Mouse (Mus musculus) lung, postnatal 0 days (tissue): ENCODE data around the gene Smarcal1. TPM values are rescaled to one million over a fixed set of nuclear protein-coding genes. Genes with fewer than 3 reads are reported as not detected.
A peak's percentile ranks its signal among the peaks of the same experiment; 100 is the strongest.

Source experiments
- ATAC-seq: fragments of 200-750 bp; cut with Nextera tagmentation; 2 replicates; pipeline ENCODE4 v1.8.0; 2017; ENCODE audit warnings: moderate library complexity
- DNase-seq: peaks from one replicate; pipeline ENCODE4 v3.0.0-alpha.2; 2016; ENCODE audit warnings: low spot score
- H3K27ac ChIP-seq: fragments of 300-500 bp; sonication (generic); 2 replicates; pipeline ENCODE4 v1.5.1; 2014; ENCODE audit warnings: antibody characterized with exemption, mild to moderate bottlenecking, low read length, mixed read lengths
- H3K27me3 ChIP-seq: fragments of 300-500 bp; sonication (generic); replicated peaks from 2 replicates; pipeline ENCODE4 v1.6.1; 2014; ENCODE audit warnings: low read length, mixed read lengths; ENCODE audit not compliant: insufficient read depth
- H3K36me3 ChIP-seq: fragments of 300-500 bp; sonication (generic); 2 replicates; pipeline ENCODE4 v1.6.1; 2014; ENCODE audit warnings: low read length, mixed read lengths; ENCODE audit not compliant: insufficient read depth
- H3K4me1 ChIP-seq: fragments of 300-500 bp; sonication (generic); 2 replicates; pipeline ENCODE4 v1.6.1; 2014; ENCODE audit warnings: antibody characterized with exemption, low read depth, low read length, mixed read lengths; ENCODE audit not compliant: insufficient read depth
- H3K4me2 ChIP-seq: fragments of 300-500 bp; sonication (generic); replicated peaks from 2 replicates; pipeline ENCODE4 v1.6.1; 2014; ENCODE audit warnings: low read depth, mild to moderate bottlenecking, low read length, moderate library complexity, mixed read lengths
- H3K4me3 ChIP-seq: fragments of 300-500 bp; sonication (generic); 2 replicates; pipeline ENCODE4 v1.5.1; 2014; ENCODE audit warnings: low read depth, low read length
- H3K9ac ChIP-seq: fragments of 300-500 bp; sonication (generic); replicated peaks from 2 replicates; pipeline ENCODE4 v1.6.1; 2014; ENCODE audit warnings: low read depth, mild to moderate bottlenecking
- H3K9me3 ChIP-seq: fragments of 300-500 bp; sonication (generic); 2 replicates; pipeline ENCODE4 v1.6.1; 2016; ENCODE audit warnings: low read length, mixed read lengths
- CTCF ChIP-seq: IDR thresholded peaks from 2 replicates; pipeline ENCODE4 v1.5.1; 2016; ENCODE audit warnings: antibody characterized with exemption, mild to moderate bottlenecking
- EP300 ChIP-seq: IDR thresholded peaks from 2 replicates; pipeline ENCODE4 v1.6.1; 2016; ENCODE audit warnings: antibody characterized with exemption, mild to moderate bottlenecking, control low read depth
- WGBS: fragments of 180-500 bp; shearing (Covaris S2); extraction: QIAGEN DNeasy Blood & Tissue Kit; methylation state at CpG from one replicate; pipeline ENCODE4 v1.1.7; 2014; 5-methylcytosine and 5-hydroxymethylcytosine counted together
- polyA plus RNA-seq: library from polyadenylated mRNA; unstranded; fragments of >200 nt; fragmentation: Nextera tagmentation; extraction: Ambion mirVana; gene quantifications from 2 replicates; pipeline ENCODE4 v1.2.1, GENCODE M21; 2015

The Smarcal1 gene
- polyA plus RNA-seq, 1 experiment from 2014 or later: 8.8 TPM

DNA sequence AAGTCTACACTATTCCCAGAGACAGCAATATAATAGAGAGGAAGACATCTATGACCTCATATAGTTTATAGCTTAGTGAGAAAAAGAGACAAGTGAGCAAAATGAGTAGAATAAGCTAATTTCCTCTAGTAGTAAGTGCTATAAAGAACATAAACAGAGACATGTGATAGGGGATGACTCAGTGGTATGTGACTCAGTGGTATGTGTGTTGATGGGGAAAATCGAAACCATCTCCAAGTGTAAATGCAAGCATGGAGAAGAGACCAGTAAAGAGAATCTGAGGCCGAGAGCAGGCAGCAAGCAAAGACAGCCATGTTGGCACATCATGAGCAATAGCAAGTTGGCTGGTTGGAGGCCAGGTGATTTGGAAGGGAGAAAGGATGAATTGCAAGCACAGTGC is 32.7 kb upstream of the Smarcal1 start:
- Histone ChIP-seq H3K27ac (no peak overlapping the region), H3K27me3 (no peaks in the 10 kb centered on the region), H3K9me3 (no peaks in the 10 kb centered on the region), H3K36me3 (no peaks in the 10 kb centered on the region), H3K4me2 (no peak overlapping the region), H3K9ac (no peak overlapping the region), H3K4me3 (no peak overlapping the region), H3K4me1 (no peaks in the 10 kb centered on the region)
- no peak for ATAC-seq
- 76% methylated on average over 2 of the region's 2 CpGs for WGBS
- no peak for DNase-seq
- no peak for TF ChIP-seq CTCF
- no peak for TF ChIP-seq EP300

DNA sequence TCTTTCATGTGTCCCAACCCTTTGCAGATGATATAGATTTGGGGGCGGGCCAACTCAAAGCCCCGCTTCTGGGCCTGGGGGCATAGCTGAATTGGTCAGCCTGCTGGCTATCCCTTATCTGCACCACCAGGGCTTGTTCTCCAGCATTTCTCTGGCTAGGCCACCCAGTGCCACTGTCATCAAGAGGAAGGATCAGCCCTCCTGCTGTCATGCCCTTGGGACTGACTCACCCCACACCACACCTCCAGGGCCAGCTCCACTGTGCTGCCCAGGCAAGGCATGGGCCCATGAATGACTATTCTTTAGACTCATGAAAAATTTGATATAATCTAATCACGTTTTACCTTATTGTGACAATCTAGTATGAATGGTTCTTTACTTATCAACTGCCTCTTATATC is 26.6 kb upstream of the Smarcal1 start:
- H3K9me3 ChIP-seq: no peaks in the 10 kb centered on the region
- 78% methylated on average over 3 of the region's 3 CpGs for WGBS
- DNase-seq: no peak
- TF ChIP-seq CTCF: no peak
- no peak for TF ChIP-seq EP300
- H3K4me3 ChIP-seq: no peak overlapping the region
- no peaks in the 10 kb centered on the region for H3K36me3 ChIP-seq
- no peak overlapping the region for H3K4me2 ChIP-seq
- no peak overlapping the region for H3K9ac ChIP-seq
- no peak for ATAC-seq
- no peak overlapping the region for H3K27ac ChIP-seq
- H3K27me3 ChIP-seq: no peaks in the 10 kb centered on the region
- no peaks in the 10 kb centered on the region for H3K4me1 ChIP-seq

DNA sequence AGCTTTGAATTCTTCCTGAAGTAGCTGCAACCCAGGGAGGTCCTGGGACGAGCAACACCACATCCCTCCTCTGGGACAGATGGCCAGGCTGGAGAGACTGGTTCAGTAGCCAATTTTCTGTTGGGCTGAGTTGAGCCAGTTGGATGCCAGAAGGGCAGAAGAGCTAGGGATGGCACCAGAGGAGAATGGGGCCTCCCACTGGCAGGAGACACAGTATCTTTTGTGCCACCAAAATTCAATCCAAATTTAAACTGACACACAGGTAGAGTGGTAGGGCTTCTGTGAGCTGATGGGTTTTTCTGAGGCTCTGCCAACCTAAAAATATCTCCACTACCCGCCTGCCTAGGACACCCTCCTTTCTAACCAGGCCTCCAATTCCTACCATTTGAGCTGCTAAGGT is 24.4 kb upstream of the Smarcal1 start:
- Histone ChIP-seq H3K9ac (no peak overlapping the region), H3K36me3 (no peaks in the 10 kb centered on the region), H3K9me3 (no peaks in the 10 kb centered on the region), H3K27me3 (no peaks in the 10 kb centered on the region), H3K4me2 (no peak overlapping the region), H3K4me1 (no peaks in the 10 kb centered on the region), H3K27ac (no peak overlapping the region), H3K4me3 (no peak overlapping the region)
- no peak for ATAC-seq
- no peak for TF ChIP-seq CTCF
- no peak for TF ChIP-seq EP300
- DNase-seq: no peak
- 68% methylated on average over 2 of the region's 2 CpGs for WGBS

DNA sequence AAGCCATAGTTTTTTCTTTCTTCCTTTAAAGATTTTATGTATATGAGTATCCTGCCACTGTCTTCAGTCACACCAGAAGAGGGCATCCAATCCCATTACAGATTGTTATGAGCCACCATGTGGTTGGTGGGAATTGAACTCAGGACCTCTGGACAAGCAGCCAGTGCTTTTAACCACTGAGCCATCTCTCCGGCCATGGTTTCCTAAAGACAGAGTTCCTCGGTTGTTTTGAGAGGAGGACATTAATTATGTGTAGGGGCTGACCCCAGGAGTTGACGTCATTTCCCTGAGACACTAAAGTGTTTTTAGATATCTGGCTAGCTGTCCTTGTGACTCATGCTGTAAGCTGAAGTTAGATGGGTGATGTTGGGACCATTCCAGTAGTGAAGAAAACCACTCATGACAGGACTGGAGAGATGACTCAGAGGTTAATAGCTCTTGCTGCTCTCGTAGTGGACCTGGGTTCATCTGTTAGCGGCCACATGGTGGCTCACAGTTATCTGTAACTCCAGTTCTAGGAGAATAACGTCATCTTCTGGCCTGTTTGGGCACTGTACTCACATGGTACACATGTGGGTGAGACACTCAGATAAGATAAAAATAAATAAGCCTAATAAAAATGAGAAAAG is 18.6 kb upstream of the Smarcal1 start:
- no peaks in the 10 kb centered on the region for H3K9me3 ChIP-seq
- ATAC-seq (no peak), DNase-seq (peak; percentile 21)
- no peaks in the 10 kb centered on the region for H3K36me3 ChIP-seq
- H3K9ac ChIP-seq: no peak overlapping the region
- H3K27me3 ChIP-seq: no peaks in the 10 kb centered on the region
- H3K4me1 ChIP-seq: no peaks in the 10 kb centered on the region
- no peak overlapping the region for H3K4me3 ChIP-seq
- no peak overlapping the region for H3K4me2 ChIP-seq
- TF ChIP-seq EP300 (no peak), CTCF (no peak)
- no peak overlapping the region for H3K27ac ChIP-seq
- WGBS: 51% methylated on average over 6 of the region's 6 CpGs

DNA sequence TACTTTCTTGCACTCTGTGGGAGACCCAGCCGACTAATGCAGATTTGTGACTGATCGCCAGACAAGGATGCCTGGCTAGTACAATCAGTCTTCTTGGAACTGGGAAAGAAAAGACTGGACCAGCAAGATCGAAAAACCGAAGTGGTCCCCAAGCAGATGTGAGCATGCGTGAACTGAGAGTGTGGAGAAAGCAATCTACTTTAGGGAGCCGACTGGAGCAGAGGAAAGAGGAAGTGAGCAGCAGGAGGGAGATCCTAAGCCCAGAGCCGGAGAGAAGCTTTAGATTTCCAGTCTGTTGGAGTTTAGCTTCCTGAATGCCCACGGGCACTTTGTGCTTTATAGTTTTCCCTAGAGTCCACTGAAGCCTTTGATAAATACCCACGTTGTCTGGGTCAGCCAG is 16.0 kb upstream of the Smarcal1 start:
- TF ChIP-seq CTCF (no peak), EP300 (no peak)
- H3K4me1 ChIP-seq: no peaks in the 10 kb centered on the region
- no peaks in the 10 kb centered on the region for H3K36me3 ChIP-seq
- no peak overlapping the region for H3K27ac ChIP-seq
- 45% methylated on average over 9 of the region's 9 CpGs for WGBS
- no peak overlapping the region for H3K9ac ChIP-seq
- no peak overlapping the region for H3K4me2 ChIP-seq
- no peaks in the 10 kb centered on the region for H3K27me3 ChIP-seq
- no peaks in the 10 kb centered on the region for H3K9me3 ChIP-seq
- DNase-seq (no peak), ATAC-seq (no peak)
- no peak overlapping the region for H3K4me3 ChIP-seq

DNA sequence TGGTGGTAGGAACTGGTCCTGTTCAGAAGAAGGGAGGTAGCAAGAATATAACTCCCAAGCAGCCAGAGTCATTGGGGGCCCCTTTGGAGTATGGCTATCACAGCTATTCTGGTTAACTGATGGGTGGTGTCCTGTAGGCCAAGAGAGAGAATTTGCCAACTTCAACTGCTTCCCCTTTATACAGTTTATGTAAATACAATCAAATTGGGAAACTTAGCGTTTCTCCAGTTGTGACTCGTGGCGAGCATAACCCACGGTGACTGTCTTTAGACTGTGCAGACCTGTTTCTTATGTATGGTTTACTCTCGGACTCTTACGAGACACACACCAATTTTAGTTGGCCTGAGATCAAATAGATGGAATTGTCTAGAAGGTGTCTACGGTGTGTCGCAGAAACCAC is 14.3 kb upstream of the Smarcal1 start:
- H3K27ac ChIP-seq: no peak overlapping the region
- TF ChIP-seq CTCF: no peak
- no peak for TF ChIP-seq EP300
- no peak overlapping the region for H3K4me3 ChIP-seq
- 86% methylated on average over 8 of the region's 8 CpGs for WGBS
- H3K36me3 ChIP-seq: no peaks in the 10 kb centered on the region
- DNase-seq (no peak), ATAC-seq (no peak)
- no peaks in the 10 kb centered on the region for H3K4me1 ChIP-seq
- no peak overlapping the region for H3K4me2 ChIP-seq
- no peak overlapping the region for H3K9ac ChIP-seq
- H3K9me3 ChIP-seq: no peaks in the 10 kb centered on the region
- no peaks in the 10 kb centered on the region for H3K27me3 ChIP-seq

DNA sequence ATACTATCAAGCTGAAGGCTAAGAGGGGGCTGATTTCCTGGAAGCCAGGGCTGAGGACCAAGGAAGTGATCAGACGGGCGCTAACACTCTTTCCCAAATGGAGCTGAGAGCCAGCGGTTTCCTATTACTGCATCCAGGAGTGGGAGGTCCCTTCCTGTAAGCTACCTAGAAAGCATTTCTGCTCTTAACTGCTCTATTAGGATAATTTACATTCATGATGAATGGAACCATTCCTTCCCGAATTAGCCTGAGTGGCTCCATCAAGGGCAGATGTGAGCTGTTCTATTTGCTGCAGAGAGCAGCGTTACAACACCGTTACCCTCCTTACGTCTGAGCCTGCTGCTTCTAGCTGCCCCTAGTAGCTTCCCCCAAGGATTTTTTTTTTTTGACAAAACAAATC is 9.0 kb upstream of the Smarcal1 start:
- no peak overlapping the region for H3K27ac ChIP-seq
- DNase-seq (no peak), ATAC-seq (no peak)
- H3K9ac ChIP-seq: no peak overlapping the region
- no peaks in the 10 kb centered on the region for H3K9me3 ChIP-seq
- H3K4me1 ChIP-seq: no peaks in the 10 kb centered on the region
- WGBS: 48% methylated on average over 7 of the region's 7 CpGs
- no peak for TF ChIP-seq CTCF
- TF ChIP-seq EP300: no peak
- no peaks in the 10 kb centered on the region for H3K36me3 ChIP-seq
- H3K4me2 ChIP-seq: no peak overlapping the region
- H3K27me3 ChIP-seq: no peaks in the 10 kb centered on the region
- H3K4me3 ChIP-seq: no peak overlapping the region
